Mouse (Mus musculus) liver, embryonic 12.5 days (tissue): ENCODE measurements around the gene Efcab5. TPM values are rescaled to one million over a fixed set of nuclear protein-coding genes. Genes with fewer than 3 reads are reported as not detected.
"Not testable (repeated sequence)": the region's sequence is repeated elsewhere in the genome, so short reads cannot be mapped to it uniquely, and the experiment has no call there.

Source experiments
- ATAC-seq: fragments of 200-750 bp; cut with Nextera tagmentation; 2 replicates; pipeline ENCODE4 v1.8.0; 2017; ENCODE audit warnings: moderate number of reproducible peaks, mild to moderate bottlenecking, moderate library complexity
- H3K27ac ChIP-seq: fragments of 300-500 bp; sonication (generic); 2 replicates; pipeline ENCODE4 v1.5.1; 2016; ENCODE audit warnings: mild to moderate bottlenecking
- H3K27me3 ChIP-seq: fragments of 300-500 bp; sonication (generic); replicated peaks from 2 replicates; pipeline ENCODE4 v1.6.1; 2016; ENCODE audit warnings: mild to moderate bottlenecking, moderate library complexity
- H3K36me3 ChIP-seq: fragments of 300-500 bp; sonication (generic); 2 replicates; pipeline ENCODE4 v1.6.1; 2016; ENCODE audit warnings: mild to moderate bottlenecking, moderate library complexity
- H3K4me1 ChIP-seq: fragments of 300-500 bp; sonication (generic); 2 replicates; pipeline ENCODE4 v1.6.1; 2016
- H3K4me2 ChIP-seq: fragments of 300-500 bp; sonication (generic); 2 replicates; pipeline ENCODE4 v1.6.1; 2016; ENCODE audit warnings: mild to moderate bottlenecking, moderate library complexity
- H3K4me3 ChIP-seq: fragments of 300-500 bp; sonication (generic); 2 replicates; pipeline ENCODE4 v1.5.1; 2016; ENCODE audit warnings: mild to moderate bottlenecking, moderate library complexity
- H3K9ac ChIP-seq: fragments of 300-500 bp; sonication (generic); 2 replicates; pipeline ENCODE4 v1.6.1; 2016; ENCODE audit warnings: mild to moderate bottlenecking, moderate library complexity
- H3K9me3 ChIP-seq: fragments of 300-500 bp; sonication (generic); replicated peaks from 2 replicates; pipeline ENCODE4 v1.6.1; 2016; ENCODE audit warnings: mild to moderate bottlenecking, moderate library complexity
- WGBS: fragments of 180-500 bp; shearing (Covaris S2); methylation state at CpG from one replicate; pipeline ENCODE4 v1.1.7; 2016; ENCODE audit not compliant: insufficient replicate concordance; 5-methylcytosine and 5-hydroxymethylcytosine counted together
- polyA plus RNA-seq: library from polyadenylated mRNA; unstranded; fragments of >200 nt; fragmentation: Nextera tagmentation; extraction: Ambion mirVana; gene quantifications from 2 replicates; pipeline ENCODE4 v1.2.1, GENCODE M21; 2016

Efcab5 gene
- polyA plus RNA-seq, 1 experiment from 2014 or later = 0.17 TPM

GRCm38 (mm10) chr11:77173731-77174130 is 15.0 kb downstream of the Efcab5 start:
- ATAC-seq = no peak
- H3K9me3 ChIP-seq = no peaks in the 10 kb centered on the region
- no peak overlapping the region for H3K27ac ChIP-seq
- no peaks in the 10 kb centered on the region for H3K4me1 ChIP-seq
- H3K4me2 ChIP-seq = no peak overlapping the region
- H3K9ac ChIP-seq = no peak overlapping the region
- no peak overlapping the region for H3K4me3 ChIP-seq
- H3K36me3 ChIP-seq = no peaks in the 10 kb centered on the region
- WGBS = 63% methylated on average over 4 of the region's 4 CpGs
- H3K27me3 ChIP-seq = peaks cover 5% of the 10 kb centered on the region; the same call in 1 of the 2 replicates

GRCm38 (mm10) chr11:77160744-77161143 is 28.0 kb downstream of the Efcab5 start:
- Histone ChIP-seq H3K36me3 (no peaks in the 10 kb centered on the region), H3K4me1 (peaks cover 6% of the 10 kb centered on the region), H3K4me2 (no peak overlapping the region), H3K9ac (no peak overlapping the region), H3K4me3 (no peak overlapping the region), H3K27ac (no peak overlapping the region), H3K9me3 (no peaks in the 10 kb centered on the region), H3K27me3 (no peaks in the 10 kb centered on the region)
- no peak for ATAC-seq
- WGBS = 38% methylated on average over 1 of the region's 1 CpGs

GRCm38 (mm10) chr11:77160341-77160740 is 28.4 kb downstream of the Efcab5 start:
- Histone ChIP-seq H3K9ac (no peak overlapping the region), H3K4me2 (no peak overlapping the region), H3K9me3 (no peaks in the 10 kb centered on the region), H3K4me3 (no peak overlapping the region), H3K4me1 (peaks cover 6% of the 10 kb centered on the region), H3K27ac (no peak overlapping the region), H3K36me3 (no peaks in the 10 kb centered on the region), H3K27me3 (no peaks in the 10 kb centered on the region)
- WGBS = 56% methylated on average over 9 of the region's 9 CpGs
- ATAC-seq = no peak

- Histone ChIP-seq H3K4me2 (no peak overlapping the region), H3K9ac (no peak overlapping the region), H3K27me3 (no peaks in the 10 kb centered on the region), H3K9me3 (no peaks in the 10 kb centered on the region), H3K27ac (no peak overlapping the region), H3K4me1 (no peaks in the 10 kb centered on the region), H3K4me3 (no peak overlapping the region), H3K36me3 (no peaks in the 10 kb centered on the region)
- WGBS = 72% methylated on average over 5 of the region's 5 CpGs
- no peak for ATAC-seq
Observed at GRCm38 (mm10) chr11:77154214-77154613, 34.6 kb downstream of the Efcab5 start.

GRCm38 (mm10) chr11:77150806-77151205 is 38.0 kb downstream of the Efcab5 start:
- no peaks in the 10 kb centered on the region for H3K9me3 ChIP-seq
- H3K9ac ChIP-seq = no peak overlapping the region; the same call in 1 of the 2 replicates
- H3K4me1 ChIP-seq = no peaks in the 10 kb centered on the region
- no peak overlapping the region for H3K4me3 ChIP-seq
- 76% methylated on average over 6 of the region's 6 CpGs for WGBS
- no peaks in the 10 kb centered on the region for H3K36me3 ChIP-seq
- ATAC-seq = no peak
- no peak overlapping the region for H3K4me2 ChIP-seq
- H3K27ac ChIP-seq = no peak overlapping the region
- no peaks in the 10 kb centered on the region for H3K27me3 ChIP-seq

GRCm38 (mm10) chr11:77149783-77150630 is 38.8 kb downstream of the Efcab5 start:
- H3K9ac ChIP-seq, H3K4me3 ChIP-seq, ATAC-seq, H3K36me3 ChIP-seq, H3K27me3 ChIP-seq, H3K9me3 ChIP-seq, H3K4me2 ChIP-seq, H3K4me1 ChIP-seq, H3K27ac ChIP-seq: not testable (repeated sequence)
- WGBS = 82% methylated on average over 22 of the region's 22 CpGs

- no peak overlapping the region for H3K9ac ChIP-seq
- 68% methylated on average over 2 of the region's 2 CpGs for WGBS
- H3K4me1 ChIP-seq = peaks cover 6% of the 10 kb centered on the region; the same call in 1 of the 2 replicates
- H3K27ac ChIP-seq = no peak overlapping the region
- no peaks in the 10 kb centered on the region for H3K36me3 ChIP-seq
- no peak overlapping the region for H3K4me2 ChIP-seq
- no peaks in the 10 kb centered on the region for H3K9me3 ChIP-seq
- no peaks in the 10 kb centered on the region for H3K27me3 ChIP-seq
- no peak for ATAC-seq
- H3K4me3 ChIP-seq = no peak overlapping the region
Observed at GRCm38 (mm10) chr11:77148774-77149173, 40.0 kb downstream of the Efcab5 start.

GRCm38 (mm10) chr11:77147753-77148152 is 41.0 kb downstream of the Efcab5 start:
- Histone ChIP-seq H3K4me1 (peaks cover 6% of the 10 kb centered on the region; the same call in 1 of the 2 replicates), H3K9ac (no peak overlapping the region), H3K36me3 (no peaks in the 10 kb centered on the region), H3K27ac (no peak overlapping the region), H3K9me3 (no peaks in the 10 kb centered on the region), H3K4me2 (no peak overlapping the region), H3K4me3 (no peak overlapping the region), H3K27me3 (no peaks in the 10 kb centered on the region)
- no peak for ATAC-seq
- WGBS = 70% methylated on average over 3 of the region's 3 CpGs

GRCm38 (mm10) chr11:77145423-77145822 is 43.3 kb downstream of the Efcab5 start:
- no peak for ATAC-seq
- H3K9me3 ChIP-seq = no peaks in the 10 kb centered on the region
- no peaks in the 10 kb centered on the region for H3K27me3 ChIP-seq
- peaks cover 10% of the 10 kb centered on the region; the same call in 1 of the 2 replicates for H3K4me1 ChIP-seq
- no peak overlapping the region for H3K27ac ChIP-seq
- H3K4me2 ChIP-seq = no peak overlapping the region
- no peak overlapping the region for H3K9ac ChIP-seq
- no peak overlapping the region for H3K4me3 ChIP-seq
- 19% methylated on average over 4 of the region's 4 CpGs for WGBS
- H3K36me3 ChIP-seq = no peaks in the 10 kb centered on the region

- WGBS = 28% methylated on average over 6 of the region's 6 CpGs
- no peaks in the 10 kb centered on the region for H3K36me3 ChIP-seq
Observed at GRCm38 (mm10) chr11:77141938-77142337, 46.8 kb downstream of the Efcab5 start.

GRCm38 (mm10) chr11:77139976-77140375 is 48.8 kb downstream of the Efcab5 start:
- no peak for ATAC-seq
- Histone ChIP-seq H3K36me3 (no peaks in the 10 kb centered on the region), H3K27ac (no peak overlapping the region), H3K4me1 (peaks cover 4% of the 10 kb centered on the region; the same call in 1 of the 2 replicates), H3K27me3 (no peaks in the 10 kb centered on the region), H3K4me3 (no peak overlapping the region), H3K9me3 (no peaks in the 10 kb centered on the region), H3K4me2 (no peak overlapping the region), H3K9ac (no peak overlapping the region)
- 41% methylated on average over 6 of the region's 6 CpGs for WGBS

More at GRCm38 (mm10) chr11:77141938-77142337, 46.8 kb downstream of the Efcab5 start:
- no peak for ATAC-seq
- no peak overlapping the region for H3K4me3 ChIP-seq
- peaks cover 10% of the 10 kb centered on the region; the same call in 1 of the 2 replicates for H3K4me1 ChIP-seq
- no peaks in the 10 kb centered on the region for H3K27me3 ChIP-seq
- H3K27ac ChIP-seq = no peak overlapping the region
- H3K4me2 ChIP-seq = no peak overlapping the region
- H3K9me3 ChIP-seq = no peaks in the 10 kb centered on the region
- no peak overlapping the region for H3K9ac ChIP-seq

- H3K36me3 ChIP-seq = no peaks in the 10 kb centered on the region
- H3K4me1 ChIP-seq = no peaks in the 10 kb centered on the region
Observed at GRCm38 (mm10) chr11:77133450-77133849, 55.3 kb downstream of the Efcab5 start.

More at GRCm38 (mm10) chr11:77133450-77133849, 55.3 kb downstream of the Efcab5 start:
- no peak overlapping the region for H3K9ac ChIP-seq
- no peak overlapping the region for H3K4me2 ChIP-seq
- WGBS = 80% methylated on average over 4 of the region's 4 CpGs
- no peaks in the 10 kb centered on the region for H3K27me3 ChIP-seq
- ATAC-seq = no peak
- no peaks in the 10 kb centered on the region for H3K9me3 ChIP-seq
- no peak overlapping the region for H3K27ac ChIP-seq
- H3K4me3 ChIP-seq = no peak overlapping the region
